Mouse (Mus musculus): ENCODE measurements around the gene Psme3.

Psme3 gene

GRCm38 (mm10) chr11:101312150-101312549 lies 3.9 kb upstream of the Psme3 start:
- 66% methylated on average over 3 of the region's 3 CpGs for WGBS

GRCm38 (mm10) chr11:101314567-101314966 lies 1.4 kb upstream of the Psme3 start:
- WGBS: 94% methylated on average over 1 of the region's 1 CpGs

DNA sequence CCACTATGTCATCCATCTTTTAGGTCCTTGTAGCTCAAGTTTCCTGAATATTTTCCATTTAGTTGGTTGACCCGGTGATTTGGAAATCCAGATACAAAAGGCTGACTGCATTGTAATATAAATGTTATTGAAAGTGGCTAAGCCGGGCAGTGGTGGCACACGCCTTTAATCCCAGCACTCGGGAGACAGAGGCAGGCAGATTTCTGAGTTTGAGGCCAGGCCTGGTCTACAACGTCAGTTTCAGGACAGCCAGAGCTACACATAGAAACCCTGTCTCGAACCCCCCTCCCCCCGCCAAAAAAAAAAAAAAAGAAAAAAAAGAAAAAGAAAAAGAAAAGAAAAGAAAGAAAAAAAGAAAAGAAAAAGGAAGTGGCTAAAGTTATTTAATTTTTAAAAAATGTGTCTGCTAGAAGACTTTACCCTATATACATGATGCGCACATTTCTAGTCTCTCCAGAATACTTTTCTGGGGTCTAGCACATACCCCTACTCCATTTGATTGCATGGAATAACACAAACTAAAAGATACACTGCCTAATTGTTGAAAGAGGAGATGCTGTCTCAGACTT lies 847 bp upstream of the Psme3 start:
- 79% methylated on average over 8 of the region's 8 CpGs for WGBS

DNA sequence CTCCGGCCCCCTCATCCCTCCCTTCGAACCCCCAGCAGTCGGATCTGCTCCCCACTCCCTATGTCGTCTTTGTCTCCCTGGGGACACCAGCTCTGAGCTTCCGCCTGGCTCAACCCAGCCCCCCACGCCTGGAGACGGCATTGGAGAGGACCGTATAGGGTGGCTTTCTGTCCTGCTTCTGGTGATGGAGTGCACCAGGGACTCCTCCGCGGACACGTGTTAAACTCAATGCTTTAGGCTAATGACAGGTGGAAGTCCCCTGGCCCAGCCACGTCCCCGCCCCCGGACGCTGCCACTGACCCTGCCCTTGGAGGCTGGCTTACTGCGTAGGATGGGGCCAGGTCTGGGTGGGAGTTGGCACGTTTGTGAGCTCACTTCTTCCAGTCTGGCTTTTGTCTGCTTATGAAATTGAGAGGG lies 496 bp downstream of the Psme3 start:
- under 1% methylated on average over 17 of the region's 17 CpGs for WGBS

- WGBS: 6% methylated on average over 4 of the region's 4 CpGs
Measured at GRCm38 (mm10) chr11:101323609-101324008, 7.6 kb downstream of the Psme3 start.

DNA sequence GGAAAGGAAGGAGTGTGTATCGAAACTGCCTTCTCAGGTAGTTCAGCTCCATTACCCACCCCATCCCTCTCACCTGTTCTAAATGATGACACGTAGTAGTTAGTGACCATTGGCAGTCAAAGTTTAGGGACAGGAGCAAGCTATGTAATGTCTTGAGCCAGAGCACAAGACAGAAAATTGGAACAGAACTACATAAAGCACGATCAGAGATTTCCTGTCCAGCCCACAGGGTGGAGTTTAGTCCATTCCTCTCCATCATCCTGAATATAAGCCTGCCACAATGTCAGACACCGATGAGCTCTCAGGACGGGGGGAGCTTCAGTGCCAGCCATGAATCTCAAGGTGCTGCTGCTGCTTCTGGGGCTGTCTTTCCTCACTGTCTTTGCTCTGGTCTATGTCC lies 8.8 kb downstream of the Psme3 start, which contains the start of gene Aoc2:
Gene Aoc2 (plus strand): TSS at position 301 of the 400 bp plus-strand sequence.
- 87% methylated on average over 5 of the region's 5 CpGs for WGBS

GRCm38 (mm10) chr11:101325201-101325600 lies 9.2 kb downstream of the Psme3 start:
- 91% methylated on average over 11 of the region's 11 CpGs for WGBS

DNA sequence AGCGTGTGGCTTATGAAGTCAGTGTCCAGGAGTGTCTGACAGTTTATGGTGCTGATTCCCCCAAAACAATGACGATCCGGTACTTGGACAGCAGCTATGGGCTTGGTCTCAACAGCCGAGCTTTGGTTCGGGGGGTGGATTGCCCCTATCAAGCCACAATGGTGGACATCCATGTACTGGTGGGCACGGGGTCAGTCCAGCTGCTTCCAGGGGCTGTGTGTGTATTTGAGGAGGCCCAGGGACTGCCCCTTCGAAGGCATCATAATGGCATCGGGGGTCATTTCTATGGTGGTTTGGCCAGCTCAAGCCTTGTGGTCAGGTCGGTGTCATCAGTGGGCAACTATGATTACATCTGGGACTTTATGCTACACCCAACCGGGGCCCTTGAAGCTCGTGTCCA lies 10.1 kb downstream of the Psme3 start:
- 89% methylated on average over 11 of the region's 11 CpGs for WGBS

DNA sequence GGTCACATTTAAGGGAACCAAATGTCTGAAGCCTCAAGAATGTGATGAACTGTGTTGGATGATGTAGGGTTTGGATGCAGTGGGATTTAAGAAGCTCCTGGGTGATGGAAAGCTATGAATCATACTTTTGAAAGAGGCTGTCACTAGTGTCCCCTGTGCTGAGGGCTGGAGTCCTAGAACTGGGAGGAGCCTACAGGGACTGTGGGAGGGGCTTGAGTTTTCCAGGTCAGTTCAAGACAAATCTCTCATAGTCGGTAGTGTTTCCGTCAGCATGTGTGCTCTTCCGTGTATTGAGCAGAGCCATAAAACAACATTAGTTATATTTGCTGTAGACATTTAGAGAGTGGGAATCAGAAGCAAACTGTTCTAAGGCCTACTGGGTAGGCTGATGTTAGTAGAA lies 11.3 kb downstream of the Psme3 start:
- WGBS: 43% methylated on average over 3 of the region's 3 CpGs

GRCm38 (mm10) chr11:101328941-101329635 lies 13.1 kb downstream of the Psme3 start:
- 60% methylated on average over 6 of the region's 6 CpGs for WGBS

DNA sequence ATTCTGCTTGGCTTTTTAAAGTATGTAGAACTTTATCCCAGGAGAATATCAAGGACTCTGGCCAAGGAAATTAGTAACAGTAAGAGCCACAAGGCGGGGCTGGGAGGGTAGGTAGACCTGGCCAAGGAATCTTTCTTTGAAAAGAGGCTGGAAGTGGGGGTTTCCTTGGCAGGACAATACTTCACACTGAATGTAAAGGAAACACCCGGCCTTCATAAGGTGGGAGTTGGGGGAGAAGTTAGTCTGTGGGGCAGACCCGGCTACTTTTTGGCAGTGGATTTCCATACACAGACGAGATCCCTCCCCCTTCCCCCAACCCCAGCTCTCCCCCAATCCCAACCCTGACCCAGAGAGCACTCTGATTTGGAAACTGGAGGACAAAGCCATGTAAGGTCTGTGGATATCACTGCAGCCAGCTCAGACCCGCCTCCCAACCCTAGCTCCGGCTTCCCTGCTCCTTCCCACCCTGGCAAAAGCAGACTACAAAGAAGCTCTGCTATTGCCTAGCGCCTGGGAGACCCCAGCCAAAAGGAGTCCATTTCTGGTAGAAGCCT lies 14.4 kb downstream of the Psme3 start, which contains the start of gene Aoc3:
Gene Aoc3 (plus strand): TSS at position 235 of the 554 bp plus-strand sequence.
- WGBS: 63% methylated on average over 7 of the region's 7 CpGs

DNA sequence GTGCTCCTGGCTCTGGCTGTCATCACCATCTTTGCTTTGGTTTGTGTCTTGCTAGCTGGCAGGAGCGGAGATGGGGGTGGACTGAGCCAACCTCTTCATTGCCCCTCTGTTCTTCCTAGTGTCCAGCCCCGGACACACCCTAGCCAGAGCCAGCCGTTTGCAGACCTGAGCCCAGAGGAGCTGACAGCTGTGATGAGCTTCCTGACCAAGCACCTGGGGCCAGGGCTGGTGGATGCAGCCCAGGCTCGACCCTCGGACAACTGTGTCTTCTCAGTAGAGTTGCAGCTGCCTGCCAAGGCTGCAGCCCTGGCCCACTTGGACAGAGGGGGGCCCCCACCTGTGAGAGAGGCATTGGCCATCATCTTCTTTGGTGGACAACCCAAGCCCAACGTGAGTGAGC lies 14.9 kb downstream of the Psme3 start:
- 87% methylated on average over 6 of the region's 6 CpGs for WGBS

DNA sequence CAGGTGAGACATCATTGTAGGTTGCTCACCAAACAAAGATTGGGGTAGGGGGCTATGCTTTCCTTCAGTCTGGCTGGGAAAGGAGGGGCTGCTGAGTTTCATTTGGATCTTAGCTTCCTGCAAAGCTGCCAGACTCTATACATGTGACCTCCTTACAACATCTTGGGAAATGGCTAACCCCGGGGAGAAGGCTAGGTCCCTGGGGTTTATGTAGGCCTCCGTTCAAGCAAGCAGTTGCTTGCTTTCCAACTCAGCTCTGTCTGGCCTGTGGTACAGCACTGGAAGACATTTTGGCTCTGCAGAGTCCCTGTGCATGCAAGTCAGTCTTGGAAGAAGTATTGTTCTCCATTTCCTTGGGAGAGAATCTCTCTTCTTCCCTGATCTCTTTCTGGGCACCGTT lies 16.5 kb downstream of the Psme3 start:
- 87% methylated on average over 3 of the region's 3 CpGs for WGBS

GRCm38 (mm10) chr11:101334023-101334422 lies 18.0 kb downstream of the Psme3 start:
- 68% methylated on average over 10 of the region's 10 CpGs for WGBS

DNA sequence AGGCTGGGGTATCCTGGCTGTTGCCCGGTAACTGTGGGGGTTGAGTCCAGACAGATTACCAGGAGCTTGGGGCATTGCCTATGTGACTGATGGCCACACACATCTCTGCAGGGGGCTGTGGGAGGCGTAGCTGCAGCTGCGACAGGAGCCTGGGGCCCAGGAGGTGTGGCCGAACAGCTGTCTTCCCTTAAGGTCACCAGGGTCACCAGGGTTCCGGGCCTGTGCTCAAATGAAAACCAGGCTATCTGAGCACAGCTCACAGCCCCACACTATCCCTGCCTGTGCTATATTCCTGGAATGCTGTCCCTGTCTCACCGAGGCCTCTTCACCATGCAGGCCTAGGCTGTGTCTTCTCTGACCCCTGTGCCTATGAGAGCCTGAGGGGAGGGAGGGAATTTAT lies 18.5 kb downstream of the Psme3 start:
- WGBS: 33% methylated on average over 6 of the region's 6 CpGs

DNA sequence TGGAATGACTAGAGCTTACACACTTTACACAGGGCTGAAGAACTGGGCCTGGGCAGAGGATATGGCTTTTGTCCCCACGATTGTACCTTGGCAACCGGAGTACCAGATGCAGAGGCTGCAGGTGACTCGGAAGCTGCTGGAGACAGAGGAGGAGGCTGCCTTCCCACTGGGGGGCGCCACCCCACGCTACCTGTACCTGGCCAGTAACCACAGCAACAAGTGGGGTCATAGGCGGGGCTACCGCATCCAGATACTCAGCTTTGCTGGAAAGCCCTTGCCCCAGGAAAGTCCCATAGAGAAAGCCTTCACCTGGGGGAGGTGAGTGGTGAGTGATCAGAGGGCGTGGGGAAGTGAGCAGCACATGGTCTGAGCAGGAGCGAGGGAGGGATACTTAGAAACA lies 19.7 kb downstream of the Psme3 start:
- WGBS: 84% methylated on average over 9 of the region's 9 CpGs

DNA sequence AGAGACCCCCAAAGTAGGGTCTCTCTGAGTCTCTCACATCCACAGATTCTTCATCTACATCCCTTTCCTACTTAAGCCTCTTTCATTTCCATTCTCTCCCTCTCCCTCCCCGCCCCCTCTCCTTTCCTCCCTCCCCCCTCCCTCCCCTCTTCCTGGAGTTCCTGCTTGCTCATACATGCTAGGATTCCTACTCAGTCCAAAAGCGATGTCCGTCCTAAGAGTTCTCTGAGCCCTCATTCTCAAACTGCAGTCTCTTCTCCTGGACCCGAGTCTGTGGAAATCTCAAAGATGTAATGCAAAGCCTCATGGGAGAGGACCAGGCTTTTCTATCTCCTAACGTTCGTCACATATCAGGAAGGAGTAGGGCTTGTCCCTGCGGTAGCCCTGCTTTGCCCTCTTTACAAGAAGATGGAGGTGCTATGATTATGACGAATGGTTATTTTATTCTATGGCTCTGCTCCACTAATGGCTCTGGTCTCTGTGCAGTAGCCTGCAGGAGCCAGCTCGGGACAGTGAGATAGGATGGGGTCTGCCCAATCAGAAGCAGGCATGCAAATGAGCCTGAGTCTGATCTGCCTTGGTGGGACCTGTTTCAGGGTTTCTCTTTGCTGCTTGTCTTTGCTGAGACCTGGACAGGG lies 22.2 kb downstream of the Psme3 start:
- 3% methylated on average over 9 of the region's 9 CpGs for WGBS

GRCm38 (mm10) chr11:101347083-101347775 lies 31.2 kb downstream of the Psme3 start:
- WGBS: 79% methylated on average over 10 of the region's 10 CpGs

- WGBS: 76% methylated on average over 7 of the region's 7 CpGs
Measured at GRCm38 (mm10) chr11:101348774-101349173, 32.8 kb downstream of the Psme3 start.

DNA sequence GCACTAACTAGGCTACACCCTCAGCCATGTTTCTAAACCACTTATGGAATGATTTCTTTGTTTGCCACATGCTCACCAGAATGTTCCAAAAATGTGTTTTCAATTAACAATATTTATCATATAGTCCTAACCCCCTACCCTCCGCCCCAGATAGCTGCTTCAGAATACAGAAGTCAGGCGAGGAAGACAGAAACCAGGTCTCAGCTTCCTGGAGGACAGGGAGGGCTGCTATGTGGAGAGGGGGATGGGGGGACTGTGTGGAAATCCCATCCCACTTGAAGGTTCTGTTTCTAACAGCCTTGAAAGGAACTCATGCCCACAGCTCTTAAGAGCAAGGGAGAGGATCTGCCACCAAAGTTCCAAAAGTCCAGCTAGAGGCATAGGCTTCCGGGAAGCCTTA lies 33.2 kb downstream of the Psme3 start:
- 95% methylated on average over 3 of the region's 3 CpGs for WGBS

- 73% methylated on average over 11 of the region's 11 CpGs for WGBS
Measured at GRCm38 (mm10) chr11:101351100-101351720, 35.2 kb downstream of the Psme3 start.

GRCm38 (mm10) chr11:101351721-101352111 lies 35.7 kb downstream of the Psme3 start:
- 87% methylated on average over 3 of the region's 3 CpGs for WGBS
